Mouse (Mus musculus) G1E-ER4 (cell line): ENCODE data around the gene Tspan31. TPM values are rescaled to one million over a fixed set of nuclear protein-coding genes. Genes with fewer than 3 reads are reported as not detected.

ENCODE experiments used
- GATA1 ChIP-seq: IDR thresholded peaks from one replicate; pipeline ENCODE4 v1.8.0; 2012; ENCODE audit warnings: low read length, inconsistent platforms
- polyA plus RNA-seq: library from polyadenylated mRNA; stranded (reverse); fragments of >175 nt; gene quantifications from 2 replicates; pipeline ENCODE4 v1.2.3, GENCODE M21; 2012

Gene Tspan31
- polyA plus RNA-seq, 1 experiment, result 45.9 TPM

DNA sequence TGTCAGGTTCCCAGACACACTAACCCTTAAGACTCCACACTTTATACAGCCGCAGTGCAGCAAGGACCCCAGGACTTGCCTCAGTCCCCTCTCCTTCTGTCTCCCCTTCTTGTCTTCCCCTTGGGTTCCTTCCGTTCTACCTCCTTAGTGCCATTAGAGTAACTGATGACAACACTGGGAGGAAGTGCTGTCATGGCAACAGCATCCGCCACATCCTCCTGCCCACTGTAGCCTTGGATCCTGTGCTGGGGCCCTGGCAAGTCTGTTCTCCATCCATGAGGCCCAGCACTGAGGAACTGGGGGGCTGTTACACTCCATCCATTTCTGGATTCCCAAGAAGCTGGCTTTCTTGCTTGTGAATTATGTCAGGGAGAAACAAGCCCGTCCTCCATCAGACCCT lies 6.0 kb upstream of the Tspan31 start:
- no peak for TF ChIP-seq GATA1

- no peak for TF ChIP-seq GATA1
Observed at GRCm38 (mm10) chr10:127075651-127076050, 5.6 kb upstream of the Tspan31 start.

DNA sequence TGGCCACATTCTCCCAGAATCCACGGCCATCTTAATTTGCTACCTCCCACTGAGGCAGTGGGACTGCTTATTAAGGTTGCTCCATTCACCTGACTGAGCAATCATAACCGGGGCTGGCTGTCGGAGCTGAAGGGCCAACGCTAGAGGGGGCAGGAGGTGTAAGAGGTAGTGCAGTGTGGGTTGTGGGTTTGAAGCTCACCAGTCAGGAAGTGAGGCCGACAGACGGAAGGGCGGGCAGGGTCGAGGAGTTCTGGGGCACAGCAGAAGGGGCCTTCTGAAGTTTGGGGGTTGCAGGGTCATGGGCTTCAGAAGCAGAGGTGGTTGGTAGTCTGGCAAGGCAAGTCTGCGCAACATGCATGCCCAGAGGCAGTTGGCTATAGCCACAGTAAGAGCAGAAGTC lies 5.0 kb upstream of the Tspan31 start, which contains the start of gene Agap2:
TSS of gene Agap2 (plus strand) at position 205 of the 400 bp plus-strand sequence.
- no peak for TF ChIP-seq GATA1

- no peak for TF ChIP-seq GATA1
Observed at GRCm38 (mm10) chr10:127073981-127074380, 3.9 kb upstream of the Tspan31 start.

DNA sequence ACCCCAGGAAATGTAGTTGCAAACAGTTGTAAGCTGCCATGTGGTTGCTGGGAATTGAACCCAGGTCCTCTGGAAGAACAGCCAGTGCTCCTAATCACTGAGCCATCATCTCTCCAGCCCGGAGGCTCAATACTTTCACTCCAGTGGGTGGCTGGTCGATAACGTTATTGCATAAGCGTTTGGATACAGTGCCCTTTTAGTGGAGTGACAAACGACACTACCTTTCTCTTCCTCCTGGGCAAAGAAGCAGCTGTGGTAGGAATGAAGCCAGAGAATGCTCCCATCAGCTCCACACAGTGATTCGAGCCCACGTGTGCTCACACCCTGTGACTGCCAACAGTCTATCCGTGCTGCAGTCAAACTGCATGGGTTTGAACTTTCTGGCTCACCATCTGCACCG lies 1.1 kb upstream of the Tspan31 start:
- no peak for TF ChIP-seq GATA1

DNA sequence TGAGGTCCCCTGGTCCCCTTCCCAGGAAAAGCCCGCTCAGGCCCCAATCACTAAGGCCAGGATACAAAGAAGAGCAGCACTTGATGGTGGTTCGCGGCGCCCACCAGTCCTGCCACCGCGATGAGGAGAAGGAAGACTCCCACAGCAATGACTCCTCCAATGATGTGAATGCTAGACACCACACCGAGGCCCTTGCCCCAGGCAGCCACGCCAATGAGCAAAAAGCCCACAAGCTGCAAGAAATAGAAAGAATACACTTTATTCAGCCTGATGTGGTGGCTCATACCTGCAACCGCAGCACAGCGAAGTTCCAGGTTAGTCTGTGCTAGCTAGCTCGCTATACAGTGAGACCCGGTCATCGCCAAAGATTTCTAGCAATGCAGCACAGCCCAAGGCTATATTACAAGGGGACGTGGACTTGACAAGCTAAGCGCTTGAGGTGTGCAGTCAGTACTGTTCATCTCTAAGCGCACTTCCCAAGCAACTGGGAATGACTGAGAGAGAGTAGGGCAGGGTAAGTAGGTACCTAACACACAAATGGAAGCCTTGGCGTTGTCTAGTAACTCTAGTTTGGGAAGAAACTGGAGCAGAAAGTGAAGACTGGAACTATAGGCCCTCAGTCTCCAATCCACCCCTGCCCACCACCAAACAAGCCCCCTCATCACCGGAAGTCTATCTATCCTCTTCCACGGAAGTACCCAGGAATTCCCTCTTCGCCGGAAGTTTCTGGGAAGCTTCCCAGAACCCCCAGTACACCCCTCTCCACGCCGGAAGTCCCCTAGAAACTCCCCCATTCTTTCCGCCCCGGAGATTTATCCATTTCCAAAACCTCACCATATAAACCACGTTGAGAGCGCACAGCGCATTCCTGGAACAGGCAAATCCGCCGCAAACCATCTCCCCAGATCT lies 529 bp downstream of the Tspan31 start:
- TF ChIP-seq GATA1, result no peak

DNA sequence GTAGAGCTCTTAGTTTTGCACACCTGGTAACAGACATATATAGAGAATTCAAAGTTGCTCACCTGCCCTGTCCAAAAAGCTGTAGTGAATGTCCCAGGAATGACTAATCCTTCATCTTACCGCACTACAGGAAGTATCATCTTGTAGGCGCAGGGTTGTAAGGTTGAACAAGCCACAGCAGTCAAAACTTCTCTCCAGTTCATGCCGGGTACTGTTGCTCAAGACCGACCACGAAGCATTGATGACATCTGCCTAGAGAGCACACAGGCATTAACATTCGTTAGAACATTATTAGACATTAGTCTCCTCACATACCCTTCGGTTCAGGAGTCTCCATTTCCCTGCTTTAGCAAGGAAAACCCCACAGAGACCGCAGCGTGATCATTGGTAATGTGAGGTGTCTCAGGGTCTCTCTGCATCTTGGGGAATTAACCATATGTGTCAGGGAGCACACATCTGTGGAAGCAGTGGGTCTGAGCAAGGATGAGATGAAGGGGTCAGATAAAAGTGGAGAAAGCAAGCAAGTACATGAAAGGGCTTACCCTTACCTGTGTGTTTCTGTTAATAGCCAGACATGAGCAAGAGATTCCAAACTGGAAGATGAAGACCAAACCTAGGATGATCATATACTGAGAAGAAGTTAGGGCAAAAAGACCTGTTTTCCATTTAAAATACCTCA lies 1.6 kb downstream of the Tspan31 start:
- TF ChIP-seq GATA1, result no peak

DNA sequence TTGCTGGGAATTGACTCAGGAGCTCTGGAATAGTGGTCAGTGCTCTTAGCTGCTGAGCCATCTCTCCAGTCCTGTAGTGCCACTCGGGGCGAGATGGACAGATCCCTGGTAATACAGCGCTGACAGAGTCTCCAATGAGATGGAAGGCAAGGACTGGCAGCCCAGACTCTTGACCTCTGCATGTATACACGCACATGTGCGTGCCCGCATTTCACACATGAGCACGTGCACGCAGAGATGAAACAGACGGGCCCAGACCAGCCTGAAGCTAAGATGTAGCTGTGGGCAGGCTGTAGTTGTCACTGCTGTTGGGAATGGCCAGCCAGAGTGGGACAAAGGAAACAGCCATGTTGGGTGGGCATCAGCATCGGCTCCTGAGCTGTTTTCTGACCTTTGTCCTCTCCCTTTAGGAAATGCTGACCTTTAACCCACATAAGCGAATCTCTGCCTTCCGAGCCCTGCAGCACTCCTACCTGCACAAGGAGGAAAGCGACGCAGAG lies 3.5 kb downstream of the Tspan31 start:
- no peak for TF ChIP-seq GATA1

DNA sequence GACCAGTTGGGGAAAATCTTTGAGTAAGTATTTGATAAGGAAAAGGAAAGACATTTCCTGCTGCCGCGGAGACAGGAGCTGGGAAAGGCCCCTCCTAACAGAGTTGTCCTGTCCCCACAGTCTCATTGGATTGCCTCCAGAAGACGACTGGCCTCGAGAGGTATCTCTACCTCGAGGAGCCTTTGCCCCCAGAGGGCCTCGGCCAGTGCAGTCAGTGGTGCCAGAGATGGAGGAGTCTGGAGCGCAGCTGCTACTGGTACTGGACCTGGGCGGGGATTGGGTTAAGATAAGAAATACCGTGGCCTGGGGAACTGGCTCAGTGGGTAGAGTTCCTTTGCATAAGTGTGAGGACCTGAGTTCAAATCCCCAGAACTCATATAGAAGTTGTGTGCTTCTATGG lies 4.1 kb downstream of the Tspan31 start:
- no peak for TF ChIP-seq GATA1

DNA sequence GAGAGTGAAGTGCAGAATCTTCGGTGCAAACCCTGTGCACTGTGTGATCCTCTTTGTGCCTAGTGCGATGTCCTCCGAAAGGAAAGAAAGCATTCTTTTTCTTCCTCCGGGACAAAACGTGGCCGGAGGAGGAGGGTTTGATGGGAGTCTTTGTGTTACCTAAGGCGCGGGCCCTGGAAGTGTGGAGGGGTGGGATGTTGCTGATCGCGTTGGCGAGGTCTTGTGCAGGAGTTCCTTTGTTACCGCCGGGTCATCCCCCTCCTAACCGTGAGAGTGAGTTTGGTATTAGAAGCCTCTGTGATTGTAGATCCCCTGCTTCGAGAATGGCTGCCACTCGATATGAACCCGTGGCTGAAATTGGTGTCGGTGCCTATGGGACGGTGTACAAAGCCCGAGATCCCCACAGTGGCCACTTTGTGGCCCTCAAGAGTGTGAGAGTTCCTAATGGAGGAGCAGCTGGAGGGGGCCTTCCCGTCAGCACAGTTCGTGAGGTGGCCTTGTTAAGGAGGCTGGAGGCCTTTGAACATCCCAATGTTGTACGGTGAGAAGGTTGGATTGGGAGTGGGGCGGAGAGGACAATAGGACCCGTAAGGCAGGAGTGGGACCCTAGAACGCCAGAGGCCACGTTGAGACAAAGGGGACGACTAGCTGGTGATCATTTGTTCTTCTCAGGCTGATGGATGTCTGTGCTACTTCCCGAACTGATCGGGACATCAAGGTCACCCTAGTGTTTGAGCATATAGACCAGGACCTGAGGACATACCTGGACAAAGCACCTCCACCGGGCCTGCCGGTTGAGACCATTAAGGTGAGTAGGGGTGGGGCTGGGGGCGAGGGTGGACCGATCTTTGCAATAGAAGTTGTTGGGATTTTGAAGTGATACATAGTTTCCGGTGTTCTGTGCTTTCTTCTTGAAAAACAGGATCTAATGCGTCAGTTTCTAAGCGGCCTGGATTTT lies 5.9 kb downstream of the Tspan31 start:
- TF ChIP-seq GATA1, result no peak

GRCm38 (mm10) chr10:127063239-127063872 lies 6.7 kb downstream of the Tspan31 start, which contains the start of gene Cdk4:
Gene Cdk4, plus strand, starts transcription at chr10:127063534.
- no peak for TF ChIP-seq GATA1

DNA sequence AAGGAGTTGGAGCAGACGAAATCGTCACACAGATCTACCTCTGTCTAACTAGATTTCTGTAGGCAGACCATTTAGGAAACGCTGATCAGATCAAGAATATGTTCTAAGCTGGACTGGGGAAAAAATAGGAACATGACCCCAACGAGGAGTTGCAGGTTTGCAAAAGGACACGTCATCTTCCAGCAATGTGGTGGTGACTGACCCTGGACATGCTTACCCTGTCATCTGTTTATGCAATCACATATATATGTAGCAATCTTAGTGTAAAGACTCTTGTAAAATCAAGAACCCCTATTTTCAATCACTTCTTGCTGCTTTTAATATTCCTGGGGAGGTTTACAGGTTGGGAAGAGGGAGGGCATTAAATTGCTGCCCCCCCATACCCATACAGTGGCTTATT lies 7.6 kb downstream of the Tspan31 start:
- TF ChIP-seq GATA1, result no peak

GRCm38 (mm10) chr10:127061513-127061912 lies 8.6 kb downstream of the Tspan31 start:
- TF ChIP-seq GATA1, result no peak

DNA sequence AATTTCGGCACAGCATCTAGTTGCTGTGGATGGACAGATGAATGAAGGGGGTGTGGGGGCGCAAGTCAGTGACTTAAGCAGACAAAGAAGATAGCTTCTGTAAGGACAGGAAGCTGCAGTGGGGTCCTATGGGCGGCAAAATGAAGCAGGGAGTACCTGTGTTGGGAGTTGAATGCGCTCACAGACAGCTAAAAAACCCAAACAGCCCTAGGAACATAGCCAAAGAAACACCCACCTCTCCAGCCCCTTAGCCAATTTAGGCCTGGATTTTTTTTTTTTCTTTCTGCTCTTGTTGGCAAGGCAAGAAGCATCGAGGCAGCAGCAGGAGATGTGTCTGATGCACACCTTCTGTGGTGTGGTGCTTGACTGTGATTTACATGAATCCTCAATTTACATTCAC lies 9.0 kb downstream of the Tspan31 start:
- no peak for TF ChIP-seq GATA1
